8 mouse cellular contexts compared by ENCODE assay signal in genomic region chr7:127967922-127968828, GRCm38 (mm10). TPM values are rescaled to one million over a fixed set of nuclear protein-coding genes. Genes with fewer than 3 reads are reported as not detected.
DNase-seq lines count a peak whose midpoint lies in the region; ATAC-seq lines count a peak whose summit lies in the region.

No protein-coding gene starts in this region.

- H3K4me3 ChIP-seq in hindbrain, embryonic 16.5 days (ENCODE audit: low read length): peak overlapping the region; percentile 95
- peak overlapping the region; percentile 86 for H3K4me3 ChIP-seq in macrophage (ENCODE audit: inconsistent target)

- H3K4me2 ChIP-seq in hindbrain, embryonic 16.5 days (ENCODE audit: low read length): peak overlapping the region; percentile 82

- H3K27ac ChIP-seq in hindbrain, embryonic 16.5 days (ENCODE audit: low read depth, low read length): peak overlapping the region; percentile 99
- peak overlapping the region; percentile 94 for H3K27ac ChIP-seq in macrophage

- no peaks in the 10 kb centered on the region for H3K27me3 ChIP-seq in hindbrain, embryonic 16.5 days (replicated peaks; ENCODE audit: control insufficient read depth, insufficient read depth, low read length)

- H3K9me3 ChIP-seq in hindbrain, embryonic 16.5 days (ENCODE audit: control insufficient read depth, low read length): no peaks in the 10 kb centered on the region

- peak; percentile 55; the same call in 1 of the 2 replicates for ATAC-seq in hindbrain, embryonic 16.5 days

- under 1% methylated on average over 42 of the region's 42 CpGs for WGBS in hindbrain, embryonic 16.5 days
- WGBS in macrophage (ENCODE audit: missing documents): under 1% methylated on average over 33 of the region's 42 CpGs

- peaks cover 24% of the 10 kb centered on the region for H3K36me3 ChIP-seq in hindbrain, embryonic 16.5 days (ENCODE audit: control insufficient read depth, insufficient read depth, low read length)
- peaks cover 29% of the 10 kb centered on the region for H3K36me3 ChIP-seq in macrophage (ENCODE audit: inconsistent target)

- peak; percentile 72 for DNase-seq in adipocyte (ENCODE audit: low spot score)
- peak; percentile 38 to 72 for DNase-seq in cerebellum, postnatal 4 days (ENCODE audit: low spot score in 2 of 2)
- peak; percentile 77 for DNase-seq in gastrocnemius, adult 18-20 months (ENCODE audit: low spot score)
- peak; percentile 64 to 66 for DNase-seq in left cerebral cortex, adult 8-10 months (ENCODE audit: low spot score in 2 of 2)
- peak; percentile 74 to 80 for DNase-seq in right cerebral cortex, postnatal 10 days (ENCODE audit: low spot score in 2 of 2)
- peak; percentile 79 for DNase-seq in urinary bladder, postnatal 14 days (ENCODE audit: low spot score)

- peak overlapping the region; percentile 100 for H3K9ac ChIP-seq in hindbrain, embryonic 16.5 days (ENCODE audit: low read depth, low read length)

- H3K4me1 ChIP-seq in hindbrain, embryonic 16.5 days (ENCODE audit: control insufficient read depth, insufficient read depth, low read depth, low read length): peaks cover 18% of the 10 kb centered on the region

- peaks cover 53% of the 10 kb centered on the region for H3K79me2 ChIP-seq in macrophage (ENCODE audit: inconsistent target)

RNA-seq across cellular contexts. Expression of gene Fus, which starts 0.9 kb away (rescaled TPM):
- 10 to 100 TPM; 83.3 to 92.1 TPM for total RNA-seq in gastrocnemius, adult 18-20 months (2021)
- polyA plus RNA-seq in hindbrain, embryonic 16.5 days (2015; fragmentation: Nextera tagmentation; extraction: Ambion mirVana): 275 and 318 TPM in 2 replicates
- total RNA-seq in left cerebral cortex, adult 8-10 months (2022): 100 to 1,000 TPM; 329 to 369 (median 354) TPM
- 1,000 to 10,000 TPM in 25 of 26 experiments, 100 to 1,000 TPM in 1; 826 to 1,412 (median 1,230) TPM for total RNA-seq in macrophage (2018; cell fraction: chromatin; rRNA removed)
- total RNA-seq in macrophage (2018; cell fraction: cytosol; rRNA removed): 100 to 1,000 TPM in 25 of 26 experiments, 10 to 100 TPM in 1; 89.9 to 215 (median 134) TPM
- 100 to 1,000 TPM; 317 to 856 (median 466) TPM for total RNA-seq in macrophage (2018; cell fraction: nucleus; rRNA removed)
- 187 to 395 TPM (median 346 TPM) in 3 replicates for polyA plus RNA-seq in macrophage (2018)

RNA-seq across cellular contexts. Expression of gene Prss36, which starts 21.6 kb away (rescaled TPM):
- 1 to 10 TPM; 6.1 to 7.1 TPM for total RNA-seq in gastrocnemius, adult 18-20 months (2021)
- polyA plus RNA-seq in hindbrain, embryonic 16.5 days (2015; fragmentation: Nextera tagmentation; extraction: Ambion mirVana): 14.3 and 14.9 TPM in 2 replicates
- 1 to 10 TPM; 6.2 to 9.2 (median 8.0) TPM for total RNA-seq in left cerebral cortex, adult 8-10 months (2022)
- total RNA-seq in macrophage (2018; cell fraction: chromatin; rRNA removed): 1 to 10 TPM in 8 of 26 experiments, under 1 TPM in 5, not detected in 13; 0.79 to 2.0 (median 1.1) TPM
- total RNA-seq in macrophage (2018; cell fraction: cytosol; rRNA removed): 1 to 10 TPM in 15 of 26 experiments, under 1 TPM in 11; 0.61 to 1.9 (median 1.1) TPM
- total RNA-seq in macrophage (2018; cell fraction: nucleus; rRNA removed): 1 to 10 TPM in 11 of 26 experiments, under 1 TPM in 7, not detected in 8; 0.58 to 2.8 (median 1.4) TPM
- 1.0 to 1.7 TPM (median 1.2 TPM) in 3 replicates for polyA plus RNA-seq in macrophage (2018)

RNA-seq across cellular contexts. Expression of gene Pycard, which starts 25.5 kb away (rescaled TPM):
- under 1 TPM; 0.16 to 0.55 TPM for total RNA-seq in gastrocnemius, adult 18-20 months (2021)
- polyA plus RNA-seq in hindbrain, embryonic 16.5 days (2015; fragmentation: Nextera tagmentation; extraction: Ambion mirVana): 7.3 and 9.3 TPM in 2 replicates
- total RNA-seq in left cerebral cortex, adult 8-10 months (2022): 10 to 100 TPM in 1 of 4 experiments, 1 to 10 TPM in 3; 2.6 to 11.7 (median 5.2) TPM
- total RNA-seq in macrophage (2018; cell fraction: chromatin; rRNA removed): 10 to 100 TPM in 14 of 26 experiments, 1 to 10 TPM in 12; 1.8 to 50.2 (median 11.9) TPM
- 100 to 1,000 TPM in 7 of 26 experiments, 10 to 100 TPM in 19; 45.1 to 128 (median 80.7) TPM for total RNA-seq in macrophage (2018; cell fraction: cytosol; rRNA removed)
- total RNA-seq in macrophage (2018; cell fraction: nucleus; rRNA removed): 10 to 100 TPM in 24 of 26 experiments, 1 to 10 TPM in 2; 8.0 to 55.2 (median 23.4) TPM
- polyA plus RNA-seq in macrophage (2018): 19.6 to 111 TPM (median 82.3 TPM) in 3 replicates

RNA-seq across cellular contexts. Expression of gene Trim72, which starts 35.6 kb away (rescaled TPM):
- 100 to 1,000 TPM; 195 to 222 TPM for total RNA-seq in gastrocnemius, adult 18-20 months (2021)
- polyA plus RNA-seq in hindbrain, embryonic 16.5 days (2015; fragmentation: Nextera tagmentation; extraction: Ambion mirVana): 0.27 TPM in 1 of 2 replicates, not detected in the other
- total RNA-seq in left cerebral cortex, adult 8-10 months (2022): 1 to 10 TPM in 3 of 4 experiments, under 1 TPM in 1; 0.96 to 1.5 (median 1.4) TPM
- under 1 TPM in 10 of 26 experiments, not detected in 16; 0.29 to 0.79 (median 0.52) TPM for total RNA-seq in macrophage (2018; cell fraction: chromatin; rRNA removed)
- total RNA-seq in macrophage (2018; cell fraction: cytosol; rRNA removed): not detected
- 1 to 10 TPM in 2 of 26 experiments, under 1 TPM in 6, not detected in 18; 0.29 to 3.8 (median 0.40) TPM for total RNA-seq in macrophage (2018; cell fraction: nucleus; rRNA removed)
- polyA plus RNA-seq in macrophage (2018): not detected in 3 replicates

RNA-seq across cellular contexts. Expression of gene Prss8, which starts 38.3 kb away (rescaled TPM):
- not detected for total RNA-seq in gastrocnemius, adult 18-20 months (2021)
- 0.50 TPM in 2 replicates for polyA plus RNA-seq in hindbrain, embryonic 16.5 days (2015; fragmentation: Nextera tagmentation; extraction: Ambion mirVana)
- under 1 TPM in 2 of 4 experiments, not detected in 2; 0.33 to 0.82 TPM for total RNA-seq in left cerebral cortex, adult 8-10 months (2022)
- total RNA-seq in macrophage (2018; cell fraction: chromatin; rRNA removed): not detected
- not detected for total RNA-seq in macrophage (2018; cell fraction: cytosol; rRNA removed)
- not detected for total RNA-seq in macrophage (2018; cell fraction: nucleus; rRNA removed)
- not detected in 3 replicates for polyA plus RNA-seq in macrophage (2018)

Comparison
In these comparisons a context has a peak if more than half of its experiments do, and no peak if none do; other contexts are left out.
1. Peak in every context shown above with its lines: DNase-seq, ATAC-seq, H3K4me3 ChIP-seq and H3K27ac ChIP-seq.